Mouse (Mus musculus): Measurements from ENCODE around the gene Prdm16.

DNA sequence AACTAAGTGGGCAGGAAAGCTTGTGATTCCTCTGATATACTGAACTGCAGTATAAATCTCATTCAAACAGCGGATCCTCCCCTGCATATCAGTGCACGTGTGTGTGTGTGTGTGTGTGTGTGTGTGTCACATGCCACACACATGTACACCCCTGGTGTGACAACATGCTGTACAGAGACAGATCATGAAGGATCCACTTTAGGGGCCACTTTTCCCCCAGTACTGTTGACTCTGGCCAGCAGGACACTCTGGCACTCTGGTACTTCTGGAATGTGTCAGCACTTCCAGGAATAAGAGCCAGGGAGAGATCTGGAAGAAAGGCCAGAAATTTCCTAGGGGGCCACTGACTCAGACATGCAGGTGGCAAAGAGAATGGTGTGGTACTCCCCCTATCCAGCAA lies 10.4 kb downstream of the Prdm16 start:
- TF ChIP-seq MAFK (IDR thresholded peaks at IDR 0.05; ENCODE audit: insufficient read depth, low read depth, low read length) (no peak), ZC3H11A (IDR thresholded peaks at IDR 0.05; ENCODE audit: borderline replicate concordance, low read depth, low read length) (no peak)
